Mouse (Mus musculus) fat pad, adult 2 months (tissue): ENCODE data around the gene Wasf1.

ENCODE experiments used
- DNase-seq: peaks from one replicate; pipeline ENCODE4 v3.0.0-alpha.2; 2011; ENCODE audit warnings: low read depth, low spot score; ENCODE audit errors: extremely low read depth

The Wasf1 gene

DNA sequence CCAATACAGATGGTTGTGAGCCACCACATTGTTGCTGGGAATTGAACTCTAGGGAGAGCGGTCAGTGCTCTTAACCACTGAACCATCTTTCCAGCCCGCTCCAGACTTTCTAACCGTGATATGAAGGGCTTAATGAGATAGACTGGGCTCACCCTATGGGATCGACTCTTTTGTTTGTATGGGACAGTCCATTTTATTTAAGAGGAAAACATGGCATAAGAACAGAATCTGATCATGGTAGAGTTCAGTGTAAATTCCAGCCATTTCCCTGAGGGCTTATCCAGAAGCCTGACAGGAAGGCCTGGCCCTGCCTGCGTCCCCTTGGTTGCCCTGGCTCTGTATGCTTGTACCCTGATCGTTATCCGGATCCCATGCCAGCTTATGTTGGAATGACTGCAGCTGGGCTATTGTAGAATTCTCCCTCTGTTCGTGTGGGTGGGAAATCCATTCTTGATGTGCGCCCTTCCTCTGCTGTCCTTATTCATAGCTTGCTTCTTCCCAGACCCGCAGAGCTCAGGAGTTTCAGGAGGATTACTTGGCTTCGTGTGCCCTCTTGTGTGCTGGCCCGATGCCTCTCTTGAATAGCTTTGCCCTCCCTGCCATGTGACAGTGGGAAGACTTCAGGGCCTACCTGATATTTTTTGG lies 87.4 kb downstream of the Wasf1 start:
- DNase-seq, result peak; percentile 2

DNA sequence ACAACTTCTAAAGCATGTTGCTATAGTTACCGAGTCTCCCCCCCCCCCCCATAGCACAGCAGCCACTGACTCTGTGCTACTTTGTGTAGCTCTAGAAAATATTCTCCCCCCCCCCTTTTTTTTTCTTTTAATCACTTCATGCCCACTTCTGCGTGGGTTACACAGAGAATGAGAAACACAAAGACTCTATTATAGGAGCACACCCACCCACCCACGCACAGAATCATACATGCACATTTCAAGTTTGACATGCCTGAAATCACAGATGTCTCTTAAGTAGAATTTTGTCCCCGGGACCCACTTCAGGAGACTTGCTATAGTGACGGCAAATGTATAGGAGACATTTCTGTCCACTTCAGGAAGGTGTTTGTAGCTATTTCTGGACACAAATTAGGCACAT lies 88.0 kb downstream of the Wasf1 start:
- DNase-seq, result no peak

- no peak for DNase-seq
These were observed 100.5 kb downstream of the Wasf1 start for GRCm38 (mm10) chr10:40983761-40984160.

DNA sequence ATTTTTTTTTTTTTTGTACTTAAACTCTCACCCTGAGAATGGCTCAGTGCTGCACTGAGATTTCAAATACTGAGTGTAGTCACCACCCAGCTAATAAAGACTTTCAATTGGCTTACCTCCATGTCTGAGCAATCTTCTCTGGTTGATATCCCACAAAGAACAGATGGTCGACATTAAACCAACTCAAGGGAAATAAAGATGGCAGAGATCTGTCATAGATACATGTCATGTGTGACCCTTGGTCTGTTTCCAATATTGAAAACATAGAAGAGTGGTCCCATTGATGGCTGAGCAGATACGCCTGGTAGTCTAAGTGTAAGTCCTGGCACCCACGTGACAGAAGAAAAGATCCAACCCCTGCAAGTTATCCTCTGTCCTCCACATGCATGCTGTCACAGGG lies 101.3 kb downstream of the Wasf1 start:
- DNase-seq, result no peak

DNA sequence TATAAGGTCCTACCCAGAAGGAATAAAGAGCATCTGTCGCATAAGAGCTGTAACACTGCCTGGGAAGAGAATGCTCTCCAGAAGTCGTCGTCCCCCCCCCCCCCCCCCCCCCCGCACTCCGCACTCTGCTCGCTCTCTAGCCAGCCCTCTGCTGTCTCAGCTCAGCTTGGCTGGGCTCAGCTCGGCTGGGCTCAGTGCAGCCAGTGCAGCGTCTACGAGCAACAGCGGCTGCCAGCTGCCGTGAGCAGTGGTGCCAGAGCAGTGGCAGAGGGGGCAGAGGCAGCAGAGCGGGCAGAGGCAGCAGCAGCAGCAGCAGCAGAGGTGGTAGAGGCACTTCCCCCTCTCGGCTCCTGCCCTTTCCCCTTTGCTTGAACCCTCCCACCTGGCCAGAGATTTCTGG lies 102.1 kb downstream of the Wasf1 start:
- DNase-seq, result no peak
